Mouse (Mus musculus): ENCODE data around the gene Eif4b. TPM values are rescaled to one million over a fixed set of nuclear protein-coding genes. Genes with fewer than 3 reads are reported as not detected.
A peak's percentile ranks its signal among the peaks of the same experiment; 100 is the strongest.

Gene Eif4b
- polyA plus RNA-seq, 1 experiment from 2014 or later, result 80.4 TPM

GRCm38 (mm10) chr15:102082148-102082547 is 8.6 kb downstream of the Eif4b start:
- 92% methylated on average over 4 of the region's 4 CpGs for WGBS
- H3K36me3 ChIP-seq, result peaks cover 80% of the 10 kb centered on the region
- H3K4me3 ChIP-seq, result no peak overlapping the region
- no peak overlapping the region for H3K27ac ChIP-seq
- no peaks in the 10 kb centered on the region for H3K9me3 ChIP-seq
- DNase-seq (ENCODE audit: low spot score), result no peak
- H3K4me1 ChIP-seq (replicated peaks), result no peaks in the 10 kb centered on the region
- H3K27me3 ChIP-seq (ENCODE audit: insufficient read depth, poor library complexity, severe bottlenecking), result no peaks in the 10 kb centered on the region

GRCm38 (mm10) chr15:102083028-102083427 is 9.5 kb downstream of the Eif4b start:
- no peak for DNase-seq (ENCODE audit: low spot score)
- WGBS, result 86% methylated on average over 4 of the region's 4 CpGs
- Histone ChIP-seq H3K36me3 (peaks cover 89% of the 10 kb centered on the region), H3K27me3 (ENCODE audit: insufficient read depth, poor library complexity, severe bottlenecking) (no peaks in the 10 kb centered on the region), H3K27ac (no peak overlapping the region), H3K4me1 (replicated peaks) (no peaks in the 10 kb centered on the region), H3K9me3 (no peaks in the 10 kb centered on the region), H3K4me3 (no peak overlapping the region)

GRCm38 (mm10) chr15:102089914-102090585 is 16.5 kb downstream of the Eif4b start:
- H3K4me3 ChIP-seq, result no peak overlapping the region
- no peak overlapping the region for H3K27ac ChIP-seq
- no peaks in the 10 kb centered on the region for H3K4me1 ChIP-seq (replicated peaks)
- no peak for DNase-seq (ENCODE audit: low spot score)
- no peaks in the 10 kb centered on the region for H3K9me3 ChIP-seq
- peaks cover 100% of the 10 kb centered on the region for H3K36me3 ChIP-seq
- no peaks in the 10 kb centered on the region for H3K27me3 ChIP-seq (ENCODE audit: insufficient read depth, poor library complexity, severe bottlenecking)
- WGBS, result 88% methylated on average over 12 of the region's 12 CpGs

- no peak for DNase-seq (ENCODE audit: low spot score)
- no peak overlapping the region for H3K27ac ChIP-seq
- H3K9me3 ChIP-seq, result no peaks in the 10 kb centered on the region
- H3K4me3 ChIP-seq, result no peak overlapping the region
- H3K36me3 ChIP-seq, result peaks cover 100% of the 10 kb centered on the region
- no peaks in the 10 kb centered on the region for H3K27me3 ChIP-seq (ENCODE audit: insufficient read depth, poor library complexity, severe bottlenecking)
- no peaks in the 10 kb centered on the region for H3K4me1 ChIP-seq (replicated peaks)
- 91% methylated on average over 12 of the region's 12 CpGs for WGBS
Measured at GRCm38 (mm10) chr15:102091063-102091679, 17.6 kb downstream of the Eif4b start.

- no peak for DNase-seq (ENCODE audit: low spot score)
- H3K4me1 ChIP-seq (replicated peaks), result no peaks in the 10 kb centered on the region
- peaks cover 100% of the 10 kb centered on the region for H3K36me3 ChIP-seq
- no peaks in the 10 kb centered on the region for H3K27me3 ChIP-seq (ENCODE audit: insufficient read depth, poor library complexity, severe bottlenecking)
- H3K27ac ChIP-seq, result no peak overlapping the region
- no peak overlapping the region for H3K4me3 ChIP-seq
- 78% methylated on average over 1 of the region's 1 CpGs for WGBS
- no peaks in the 10 kb centered on the region for H3K9me3 ChIP-seq
Measured at GRCm38 (mm10) chr15:102091688-102092087, 18.1 kb downstream of the Eif4b start.

GRCm38 (mm10) chr15:102092222-102092621 is 18.6 kb downstream of the Eif4b start:
- Histone ChIP-seq H3K27ac (no peak overlapping the region), H3K27me3 (ENCODE audit: insufficient read depth, poor library complexity, severe bottlenecking) (no peaks in the 10 kb centered on the region), H3K9me3 (no peaks in the 10 kb centered on the region), H3K36me3 (peaks cover 100% of the 10 kb centered on the region), H3K4me1 (replicated peaks) (0 out of 2 replicates have a peak, but pooled peaks cover 2% of the 10 kb centered on the region), H3K4me3 (no peak overlapping the region)
- WGBS, result 90% methylated on average over 4 of the region's 4 CpGs
- DNase-seq (ENCODE audit: low spot score), result no peak

- Histone ChIP-seq H3K9me3 (no peaks in the 10 kb centered on the region), H3K27me3 (ENCODE audit: insufficient read depth, poor library complexity, severe bottlenecking) (peaks cover 12% of the 10 kb centered on the region), H3K27ac (no peak overlapping the region), H3K4me3 (no peak overlapping the region), H3K36me3 (peaks cover 96% of the 10 kb centered on the region), H3K4me1 (replicated peaks) (peaks cover 20% of the 10 kb centered on the region)
- no peak for DNase-seq (ENCODE audit: low spot score)
- 87% methylated on average over 2 of the region's 2 CpGs for whole genome bisulfite sequencing
Measured at GRCm38 (mm10) chr15:102094157-102094556, 20.6 kb downstream of the Eif4b start.

- H3K4me1 ChIP-seq (replicated peaks), result peaks cover 29% of the 10 kb centered on the region
- WGBS, result 89% methylated on average over 16 of the region's 16 CpGs
- no peak overlapping the region for H3K27ac ChIP-seq
- no peaks in the 10 kb centered on the region for H3K9me3 ChIP-seq
- peaks cover 88% of the 10 kb centered on the region for H3K36me3 ChIP-seq
- no peak for DNase-seq (ENCODE audit: low spot score)
- H3K27me3 ChIP-seq (ENCODE audit: insufficient read depth, poor library complexity, severe bottlenecking), result peaks cover 16% of the 10 kb centered on the region
- no peak overlapping the region for H3K4me3 ChIP-seq
Measured at GRCm38 (mm10) chr15:102094988-102095387, 21.4 kb downstream of the Eif4b start.

GRCm38 (mm10) chr15:102097147-102097915 is 23.8 kb downstream of the Eif4b start:
- Histone ChIP-seq H3K36me3 (peaks cover 65% of the 10 kb centered on the region), H3K4me1 (replicated peaks) (peaks cover 52% of the 10 kb centered on the region), H3K27me3 (ENCODE audit: insufficient read depth, poor library complexity, severe bottlenecking) (peaks cover 32% of the 10 kb centered on the region), H3K4me3 (no peak overlapping the region), H3K27ac (no peak overlapping the region), H3K9me3 (no peaks in the 10 kb centered on the region)
- no peak for DNase-seq (ENCODE audit: low spot score)
- WGBS, result 78% methylated on average over 8 of the region's 8 CpGs

- H3K36me3 ChIP-seq, result peaks cover 57% of the 10 kb centered on the region
- DNase-seq (ENCODE audit: low spot score), result no peak
- 0 out of 2 replicates have a peak overlapping the region, but pooled peaks have one; percentile 29 for H3K27ac ChIP-seq
- H3K4me3 ChIP-seq, result no peak overlapping the region
- H3K9me3 ChIP-seq, result no peaks in the 10 kb centered on the region
- WGBS, result 34% methylated on average over 5 of the region's 5 CpGs
- H3K4me1 ChIP-seq (replicated peaks), result peaks cover 60% of the 10 kb centered on the region
- peaks cover 39% of the 10 kb centered on the region for H3K27me3 ChIP-seq (ENCODE audit: insufficient read depth, poor library complexity, severe bottlenecking)
Measured at GRCm38 (mm10) chr15:102097991-102098555, 24.5 kb downstream of the Eif4b start.

GRCm38 (mm10) chr15:102099260-102099659 is 25.7 kb downstream of the Eif4b start:
- H3K27me3 ChIP-seq (ENCODE audit: insufficient read depth, poor library complexity, severe bottlenecking), result peaks cover 51% of the 10 kb centered on the region

GRCm38 (mm10) chr15:102099771-102100160 is 26.2 kb downstream of the Eif4b start:
- Histone ChIP-seq H3K4me1 (replicated peaks) (peaks cover 76% of the 10 kb centered on the region), H3K4me3 (peak overlapping the region; percentile 63), H3K27me3 (ENCODE audit: insufficient read depth, poor library complexity, severe bottlenecking) (peaks cover 56% of the 10 kb centered on the region), H3K36me3 (peaks cover 40% of the 10 kb centered on the region), H3K9me3 (no peaks in the 10 kb centered on the region), H3K27ac (peak overlapping the region; percentile 83)
- WGBS, result 22% methylated on average over 8 of the region's 8 CpGs
- no peak for DNase-seq (ENCODE audit: low spot score)

More at GRCm38 (mm10) chr15:102099260-102099659, 25.7 kb downstream of the Eif4b start:
- Histone ChIP-seq H3K9me3 (no peaks in the 10 kb centered on the region), H3K4me3 (peak overlapping the region; percentile 63), H3K27ac (no peak overlapping the region), H3K4me1 (replicated peaks) (peaks cover 71% of the 10 kb centered on the region), H3K36me3 (peaks cover 45% of the 10 kb centered on the region)
- 48% methylated on average over 5 of the region's 5 CpGs for WGBS
- DNase-seq (ENCODE audit: low spot score), result no peak
